Mouse (Mus musculus) heart, embryonic 11.5 days (tissue): ENCODE results near the gene Gm13288. TPM values are rescaled to one million over a fixed set of nuclear protein-coding genes. Genes with fewer than 3 reads are reported as not detected.
A peak's percentile ranks its signal among the peaks of the same experiment; 100 is the strongest.
"Not testable (repeated sequence)": the region's sequence is repeated elsewhere in the genome, so short reads cannot be mapped to it uniquely, and the experiment has no call there.

ENCODE experiments used
- ATAC-seq: fragments of 200-750 bp; cut with Nextera tagmentation; replicated peaks from 2 replicates; pipeline ENCODE4 v1.8.0; 2017; ENCODE audit warnings: moderate library complexity; ENCODE audit not compliant: insufficient number of reproducible peaks, low FRiP score, low TSS enrichment
- H3K27ac ChIP-seq: fragments of 300-500 bp; sonication (generic); 2 replicates; pipeline ENCODE4 v1.5.1; 2014; ENCODE audit warnings: mild to moderate bottlenecking, low read depth, low read length
- H3K27me3 ChIP-seq: fragments of 300-500 bp; sonication (generic); 2 replicates; pipeline ENCODE4 v1.6.1; 2014; ENCODE audit warnings: mild to moderate bottlenecking, low read length, mixed read lengths; ENCODE audit not compliant: control insufficient read depth, insufficient read depth
- H3K36me3 ChIP-seq: fragments of 300-500 bp; sonication (generic); 2 replicates; pipeline ENCODE4 v1.6.1; 2014; ENCODE audit warnings: mild to moderate bottlenecking, low read length, moderate library complexity, mixed read lengths; ENCODE audit not compliant: control insufficient read depth, insufficient read depth
- H3K4me1 ChIP-seq: fragments of 300-500 bp; sonication (generic); 2 replicates; pipeline ENCODE4 v1.6.1; 2014; ENCODE audit warnings: low read length; ENCODE audit not compliant: control insufficient read depth, insufficient read depth
- H3K4me2 ChIP-seq: fragments of 300-500 bp; sonication (generic); 2 replicates; pipeline ENCODE4 v1.6.1; 2014; ENCODE audit warnings: mild to moderate bottlenecking, moderate library complexity
- H3K4me3 ChIP-seq: fragments of 300-500 bp; sonication (generic); 2 replicates; pipeline ENCODE4 v1.5.1; 2014; ENCODE audit warnings: low read depth, low read length
- H3K9ac ChIP-seq: fragments of 300-500 bp; sonication (generic); 2 replicates; pipeline ENCODE4 v1.6.1; 2014; ENCODE audit warnings: mild to moderate bottlenecking, low read depth, low read length, moderate library complexity
- H3K9me3 ChIP-seq: fragments of 300-500 bp; sonication (generic); replicated peaks from 2 replicates; pipeline ENCODE4 v1.6.1; 2016; ENCODE audit warnings: low read length; ENCODE audit not compliant: control insufficient read depth
- WGBS: fragments of 180-500 bp; shearing (Covaris S2); extraction: QIAGEN DNeasy Blood & Tissue Kit; methylation state at CpG from one replicate; pipeline ENCODE4 v1.1.7; 2014; ENCODE audit not compliant: insufficient replicate concordance; 5-methylcytosine and 5-hydroxymethylcytosine counted together
- polyA plus RNA-seq: library from polyadenylated mRNA; unstranded; fragments of >200 nt; fragmentation: Nextera tagmentation; extraction: Ambion mirVana; gene quantifications from 2 replicates; pipeline ENCODE4 v1.2.1, GENCODE M21; 2014

Gene Gm13288
- polyA plus RNA-seq: not detected in 2 replicates

DNA sequence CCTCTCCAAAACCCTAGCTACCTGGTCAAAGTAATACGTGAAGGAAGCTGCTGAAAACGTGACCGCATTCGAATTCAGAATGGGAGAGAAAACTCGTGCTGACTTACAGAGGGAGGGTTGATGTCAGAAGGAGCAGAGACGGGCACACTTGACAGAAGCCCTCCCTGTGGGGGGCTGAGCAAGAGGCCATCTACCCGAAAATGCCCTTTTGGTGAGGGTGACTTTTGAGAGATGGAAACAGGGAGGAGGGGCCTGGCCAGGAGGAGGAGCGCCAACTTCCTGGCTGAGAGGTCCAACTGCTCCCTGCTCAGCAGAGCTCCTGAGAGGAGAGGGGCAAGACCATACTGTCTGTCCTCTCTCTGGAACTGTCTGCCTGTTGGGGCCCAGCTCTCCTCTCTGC lies at the start of gene Gm13288:
Gene Gm13288 (plus strand): TSS at position 301 of the 400 bp plus-strand sequence.
- H3K9ac ChIP-seq, H3K36me3 ChIP-seq, H3K27me3 ChIP-seq, ATAC-seq, H3K4me1 ChIP-seq, H3K4me3 ChIP-seq, H3K27ac ChIP-seq, H3K9me3 ChIP-seq: not testable (repeated sequence)
- no CpG with 5 or more reads among the region's 8 CpGs for WGBS
- H3K4me2 ChIP-seq: peak within 1 kb of the TSS; percentile 32; the same call in 1 of the 2 replicates

DNA sequence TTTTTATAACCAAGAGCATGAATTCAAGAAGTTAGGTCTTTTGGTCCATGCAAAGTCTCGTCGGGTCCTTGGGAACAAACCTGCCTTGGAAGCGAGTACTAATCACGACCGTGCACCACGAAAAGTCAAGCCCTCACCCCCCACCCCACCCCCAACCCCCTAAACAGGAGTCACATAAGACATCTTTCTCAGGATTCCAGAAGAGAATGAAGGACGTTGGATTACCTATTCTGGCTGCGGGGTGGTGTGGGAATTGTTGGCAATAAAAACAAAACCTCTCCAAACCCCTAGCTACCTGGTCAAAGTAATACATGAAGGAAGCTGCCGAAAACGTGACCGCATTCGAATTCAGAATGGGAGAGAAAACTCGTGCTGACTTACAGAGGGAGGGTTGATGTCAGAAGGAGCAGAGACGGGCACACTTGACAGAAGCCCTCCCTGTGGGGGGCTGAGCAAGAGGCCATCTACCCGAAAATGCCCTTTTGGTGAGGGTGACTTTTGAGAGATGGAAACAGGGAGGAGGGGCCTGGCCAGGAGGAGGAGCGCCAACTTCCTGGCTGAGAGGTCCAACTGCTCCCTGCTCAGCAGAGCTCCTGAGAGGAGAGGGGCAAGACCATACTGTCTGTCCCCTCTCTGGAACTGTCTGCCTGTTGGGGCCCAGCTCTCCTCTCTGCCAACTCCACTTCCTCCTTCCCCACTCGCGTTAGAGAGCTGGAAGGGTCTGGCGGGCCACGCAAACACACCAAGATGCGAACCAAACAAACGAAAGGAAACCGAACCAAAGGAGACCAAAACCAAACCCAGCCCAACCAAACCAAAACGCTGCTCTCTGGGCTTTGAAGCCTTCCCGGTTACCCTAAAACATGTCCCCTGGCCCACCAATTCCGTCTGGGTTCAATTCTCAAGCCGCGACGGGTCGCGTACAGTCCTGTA lies 48.5 kb upstream of the Gm13288 start:
- H3K9me3 ChIP-seq, H3K27me3 ChIP-seq, H3K36me3 ChIP-seq, H3K4me1 ChIP-seq, ATAC-seq: not testable (repeated sequence)
- Histone ChIP-seq H3K27ac (peak overlapping the region; percentile 94), H3K4me3 (peak overlapping the region; percentile 51), H3K4me2 (peak overlapping the region; percentile 69), H3K9ac (peak overlapping the region; percentile 82)
- WGBS: 13% methylated on average over 28 of the region's 31 CpGs

DNA sequence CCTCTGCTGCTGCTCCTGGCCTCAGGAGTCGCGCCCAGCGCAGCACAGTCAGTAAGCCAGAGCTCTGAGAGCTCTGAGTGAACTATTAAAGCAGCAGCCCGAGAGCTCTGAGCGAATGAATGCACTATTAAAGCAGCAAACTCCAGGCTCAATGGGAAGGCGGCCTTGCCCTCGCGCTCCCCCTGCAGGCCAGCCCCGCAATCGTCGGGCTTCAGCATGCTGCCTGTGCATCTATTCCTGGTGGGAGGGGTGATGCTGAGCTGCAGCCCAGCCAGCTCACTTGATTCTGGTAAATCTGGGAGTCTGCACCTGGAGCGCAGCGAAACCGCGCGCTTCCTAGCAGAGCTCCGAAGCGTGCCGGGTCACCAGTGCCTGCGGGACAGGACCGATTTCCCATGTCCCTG lies 47.7 kb upstream of the Gm13288 start:
- peak overlapping the region; percentile 69 for H3K4me2 ChIP-seq

DNA sequence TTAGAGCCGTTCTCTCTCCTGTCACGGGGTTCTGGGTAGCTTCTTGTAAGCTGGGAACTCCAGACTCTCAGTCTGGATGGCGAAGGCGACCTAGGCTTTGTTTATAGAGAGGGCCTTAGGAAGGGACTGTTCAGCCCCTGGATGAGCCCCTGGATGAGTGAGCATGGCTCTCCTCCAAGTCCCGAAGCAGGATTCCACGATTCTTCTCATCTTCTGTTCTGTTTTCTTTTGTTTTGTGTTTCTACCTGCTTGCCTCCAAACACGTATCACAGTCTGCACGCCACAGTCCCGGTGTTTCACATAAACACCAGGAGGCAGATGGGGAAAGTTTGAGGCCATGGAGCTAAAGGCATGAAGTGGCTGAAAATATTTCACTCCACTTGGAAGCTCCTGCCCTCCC lies 46.6 kb upstream of the Gm13288 start:
- H3K4me1 ChIP-seq, H3K27me3 ChIP-seq, H3K4me2 ChIP-seq, H3K4me3 ChIP-seq, H3K9ac ChIP-seq, ATAC-seq, H3K36me3 ChIP-seq, H3K9me3 ChIP-seq, H3K27ac ChIP-seq: not testable (repeated sequence)
- 82% methylated on average over 7 of the region's 9 CpGs for WGBS

More for the DNA sequence above, 47.7 kb upstream of the Gm13288 start:
- WGBS: under 1% methylated on average over 18 of the region's 21 CpGs
- H3K36me3 ChIP-seq, H3K9ac ChIP-seq, H3K4me1 ChIP-seq, H3K27me3 ChIP-seq, H3K9me3 ChIP-seq: not testable (repeated sequence)
- H3K27ac ChIP-seq: peak overlapping the region; percentile 94
- H3K4me3 ChIP-seq: peak overlapping the region; percentile 51
- ATAC-seq: peak; percentile 93

DNA sequence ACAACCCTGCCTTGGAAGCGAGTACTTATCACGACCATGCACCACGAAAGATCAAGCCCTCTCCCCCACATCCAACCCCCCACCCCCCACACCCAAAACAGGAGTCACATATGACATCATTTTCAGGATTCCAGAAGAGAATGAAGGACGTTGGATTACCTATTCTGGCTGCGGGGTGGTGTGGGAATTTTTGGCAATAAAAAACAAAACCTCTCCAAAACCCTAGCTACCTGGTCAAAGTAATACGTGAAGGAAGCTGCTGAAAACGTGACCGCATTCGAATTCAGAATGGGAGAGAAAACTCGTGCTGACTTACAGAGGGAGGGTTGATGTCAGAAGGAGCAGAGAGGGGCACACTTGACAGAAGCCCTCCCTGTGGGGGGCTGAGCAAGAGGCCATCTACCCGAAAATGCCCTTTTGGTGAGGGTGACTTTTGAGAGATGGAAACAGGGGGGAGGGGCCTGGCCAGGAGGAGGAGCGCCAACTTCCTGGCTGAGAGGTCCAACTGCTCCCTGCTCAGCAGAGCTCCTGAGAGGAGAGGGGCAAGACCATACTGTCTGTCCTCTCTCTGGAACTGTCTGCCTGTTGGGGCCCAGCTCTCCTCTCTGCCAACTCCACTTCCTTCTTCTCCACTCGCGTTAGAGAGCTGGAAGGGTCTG lies 45.6 kb upstream of the Gm13288 start, which contains the start of gene Gm13283:
Gene Gm13283 (plus strand): TSS at position 510 of the 659 bp plus-strand sequence.
- H3K9ac ChIP-seq, H3K4me1 ChIP-seq, H3K27me3 ChIP-seq, H3K9me3 ChIP-seq, H3K36me3 ChIP-seq, ATAC-seq: not testable (repeated sequence)
- H3K4me3 ChIP-seq: peak within 1 kb of the TSS; percentile 27; the same call in 1 of the 2 replicates
- 20% methylated on average over 7 of the region's 14 CpGs for WGBS
- H3K27ac ChIP-seq: peak within 1 kb of the TSS; percentile 29; the same call in 1 of the 2 replicates
- peak within 1 kb of the TSS; percentile 49 for H3K4me2 ChIP-seq

DNA sequence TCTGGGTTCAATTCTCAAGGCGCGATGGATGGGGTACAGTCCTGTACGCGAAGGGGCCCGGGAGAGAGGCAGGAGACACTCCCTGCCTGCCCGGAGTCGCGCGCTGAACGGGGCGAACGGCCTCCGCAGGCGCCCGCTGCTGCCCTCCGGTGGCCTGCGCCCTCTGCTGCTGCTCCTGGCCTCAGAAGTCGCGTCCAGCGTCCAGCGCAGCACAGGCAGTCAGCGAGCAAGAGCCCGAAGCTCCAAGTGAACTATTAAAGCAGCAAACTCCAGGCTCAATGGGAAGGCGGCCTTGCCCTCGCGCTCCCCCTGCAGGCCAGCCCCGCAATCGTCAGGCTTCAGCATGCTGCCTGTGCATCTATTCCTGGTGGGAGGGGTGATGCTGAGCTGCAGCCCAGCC lies 44.9 kb upstream of the Gm13288 start:
- H3K9ac ChIP-seq, ATAC-seq, H3K9me3 ChIP-seq, H3K27me3 ChIP-seq, H3K4me1 ChIP-seq, H3K36me3 ChIP-seq: not testable (repeated sequence)
- Histone ChIP-seq H3K4me3 (peak overlapping the region; percentile 27; the same call in 1 of the 2 replicates), H3K4me2 (peak overlapping the region; percentile 49), H3K27ac (peak overlapping the region; percentile 29; the same call in 1 of the 2 replicates)
- 0% methylated on average over 24 of the region's 28 CpGs for WGBS

DNA sequence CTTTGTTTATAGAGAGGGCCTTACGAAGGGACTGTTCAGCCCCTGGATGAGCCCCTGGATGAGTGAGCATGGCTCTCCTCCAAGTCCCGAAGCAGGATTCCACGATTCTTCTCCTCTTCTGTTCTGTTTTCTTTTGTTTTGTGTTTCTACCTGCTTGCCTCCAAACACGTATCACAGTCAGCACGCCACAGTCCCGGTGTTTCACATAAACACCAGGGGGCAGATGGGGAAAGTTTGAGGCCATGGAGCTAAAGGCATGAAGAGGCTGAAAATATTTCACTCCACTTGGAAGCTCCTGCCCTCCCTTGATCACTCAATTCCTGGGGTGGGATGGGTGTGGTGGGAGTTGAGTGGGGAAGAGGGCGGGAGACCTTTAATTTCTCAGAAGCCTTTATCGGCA lies 43.6 kb upstream of the Gm13288 start:
- not testable (repeated sequence) for H3K4me2 ChIP-seq, H3K27ac ChIP-seq, H3K36me3 ChIP-seq, H3K4me1 ChIP-seq, H3K9me3 ChIP-seq, H3K9ac ChIP-seq, H3K4me3 ChIP-seq, H3K27me3 ChIP-seq, ATAC-seq
- 69% methylated on average over 6 of the region's 8 CpGs for WGBS

DNA sequence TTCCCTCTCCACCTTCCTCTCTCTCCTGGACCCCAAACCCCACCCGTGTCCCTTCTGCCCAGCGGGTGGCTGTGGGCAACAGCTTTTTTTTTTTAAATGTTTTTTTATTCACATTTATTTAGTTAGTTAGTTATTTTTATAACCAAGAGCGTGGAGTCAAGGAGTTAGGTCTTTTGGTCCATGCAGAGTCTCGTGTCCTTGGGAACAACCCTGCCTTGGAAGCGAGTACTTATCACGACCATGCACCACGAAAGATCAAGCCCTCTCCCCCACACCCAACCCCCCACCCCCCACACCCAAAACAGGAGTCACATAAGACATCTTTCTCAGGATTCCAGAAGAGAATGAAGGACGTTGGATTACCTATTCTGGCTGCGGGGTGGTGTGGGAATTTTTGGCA lies 43.0 kb upstream of the Gm13288 start:
- 44% methylated on average over 8 of the region's 9 CpGs for WGBS
- not testable (repeated sequence) for H3K9ac ChIP-seq, H3K4me1 ChIP-seq, ATAC-seq, H3K9me3 ChIP-seq, H3K4me2 ChIP-seq, H3K27me3 ChIP-seq, H3K36me3 ChIP-seq, H3K27ac ChIP-seq, H3K4me3 ChIP-seq
